Mouse (Mus musculus) ovary, postnatal 10 days (tissue): ENCODE results near the gene Tcf7l2.

Source experiments
- DNase-seq: peaks from one replicate; pipeline ENCODE4 v3.0.0; 2022; ENCODE audit warnings: low spot score

The Tcf7l2 gene

GRCm38 (mm10) chr19:55912813-55913212 lies 171.2 kb downstream of the Tcf7l2 start:
- no peak for DNase-seq

DNA sequence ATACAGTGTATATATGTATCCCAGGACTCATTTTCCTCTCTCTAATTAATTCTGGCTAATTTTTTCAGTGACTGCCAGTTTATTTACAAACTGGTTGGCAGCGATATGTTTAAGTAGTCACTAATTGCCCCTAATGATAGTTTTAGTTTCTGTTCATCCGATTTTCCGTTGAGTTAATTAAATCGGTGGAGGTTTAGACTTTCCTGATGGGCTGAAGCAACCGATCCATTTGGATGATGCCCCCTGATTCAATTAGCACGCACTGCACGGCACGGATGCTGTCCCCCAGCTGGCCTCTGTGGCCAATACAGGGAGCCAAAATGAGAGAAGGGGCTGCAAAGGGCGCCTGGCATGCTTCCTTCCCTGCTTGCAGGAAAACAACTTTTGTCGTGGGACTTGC lies 172.0 kb downstream of the Tcf7l2 start:
- DNase-seq: no peak

GRCm38 (mm10) chr19:55914614-55915211 lies 173.1 kb downstream of the Tcf7l2 start:
- no peak for DNase-seq

DNA sequence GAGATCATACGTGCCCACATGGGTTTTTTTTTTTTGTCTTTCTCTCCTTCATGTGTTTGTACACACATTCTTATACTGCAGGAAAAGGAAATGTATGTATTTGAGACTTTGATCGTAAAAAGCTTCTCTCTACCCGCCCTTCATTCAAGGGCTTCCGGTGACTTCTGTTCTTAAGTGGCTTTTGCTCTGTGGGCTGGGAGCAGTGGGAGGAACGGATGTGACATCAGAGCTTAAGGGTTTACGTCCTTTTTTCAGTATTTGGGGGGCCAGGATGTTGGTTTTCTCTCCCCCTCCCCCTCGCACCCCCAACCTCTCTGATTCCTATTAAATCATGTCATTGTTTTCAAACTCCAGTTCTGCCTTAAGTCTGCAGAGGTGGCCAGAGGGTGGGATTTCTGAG lies 173.9 kb downstream of the Tcf7l2 start:
- no peak for DNase-seq

DNA sequence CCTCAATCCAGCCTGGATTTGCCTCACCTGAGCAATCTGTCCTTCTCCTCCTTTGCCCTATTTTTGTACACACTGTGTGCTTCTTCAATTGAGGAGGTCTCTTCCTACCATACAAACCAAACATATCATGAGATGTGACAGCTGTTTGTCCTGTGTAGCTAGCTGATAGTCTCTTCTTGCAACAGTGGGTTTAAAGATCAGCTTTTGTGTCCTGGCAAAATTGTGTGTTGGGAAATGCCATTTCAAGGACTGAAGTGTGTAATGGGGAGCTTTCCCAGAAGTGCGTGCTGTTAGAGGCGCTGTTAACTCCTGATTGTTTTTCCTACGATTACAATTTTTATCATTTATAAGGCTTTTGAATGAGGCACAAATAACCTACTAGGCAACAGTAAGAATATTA lies 174.6 kb downstream of the Tcf7l2 start:
- no peak for DNase-seq

DNA sequence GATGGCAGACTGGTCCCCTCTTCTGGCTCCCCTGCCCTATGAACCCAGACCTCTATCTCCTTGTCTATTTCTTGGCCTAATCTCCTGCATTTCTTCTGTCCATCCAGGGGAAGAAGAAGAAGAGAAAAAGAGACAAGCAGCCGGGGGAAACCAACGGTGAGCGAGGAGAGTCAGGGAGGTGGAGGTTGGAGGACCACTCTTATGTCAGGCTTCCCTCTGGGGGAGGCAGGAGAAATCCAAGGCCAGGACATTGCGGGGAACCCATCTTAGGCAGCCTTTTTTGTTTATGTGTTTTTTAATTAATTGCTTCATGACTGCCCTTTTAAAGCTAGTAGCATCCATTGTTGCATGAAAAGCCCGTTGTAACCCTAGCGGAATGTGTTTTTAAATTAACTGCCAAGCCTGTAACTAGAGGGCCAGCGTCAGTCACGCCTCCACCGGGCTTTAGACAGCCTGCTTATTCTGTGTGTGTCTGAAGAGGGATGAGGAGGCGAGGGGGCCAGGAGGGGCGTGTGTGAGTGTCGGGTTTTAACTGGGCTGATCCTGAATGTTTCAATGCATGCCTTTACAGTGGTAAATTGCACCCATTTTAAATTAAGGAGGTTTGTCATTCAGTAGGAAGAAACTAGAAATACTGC lies 182.3 kb downstream of the Tcf7l2 start:
- DNase-seq: no peak

DNA sequence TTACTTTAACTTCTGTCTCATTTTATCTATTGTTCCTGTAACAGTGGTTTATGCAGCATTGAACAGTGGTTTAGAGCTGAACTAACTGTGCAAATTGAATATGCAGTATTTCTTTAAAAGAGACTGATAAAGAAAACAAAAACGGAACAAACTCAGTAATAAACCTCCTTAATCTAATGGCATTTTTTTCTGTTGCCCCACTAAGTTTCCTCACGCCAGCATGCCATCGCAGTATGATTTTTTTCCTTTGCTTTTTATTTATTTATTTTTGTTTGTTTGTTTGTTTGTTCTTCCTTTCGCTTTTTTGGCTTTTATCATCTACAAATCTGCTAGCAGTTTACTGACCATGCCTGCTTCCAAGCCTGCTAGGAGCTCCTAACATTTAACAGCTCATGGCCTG lies 183.2 kb downstream of the Tcf7l2 start:
- no peak for DNase-seq

DNA sequence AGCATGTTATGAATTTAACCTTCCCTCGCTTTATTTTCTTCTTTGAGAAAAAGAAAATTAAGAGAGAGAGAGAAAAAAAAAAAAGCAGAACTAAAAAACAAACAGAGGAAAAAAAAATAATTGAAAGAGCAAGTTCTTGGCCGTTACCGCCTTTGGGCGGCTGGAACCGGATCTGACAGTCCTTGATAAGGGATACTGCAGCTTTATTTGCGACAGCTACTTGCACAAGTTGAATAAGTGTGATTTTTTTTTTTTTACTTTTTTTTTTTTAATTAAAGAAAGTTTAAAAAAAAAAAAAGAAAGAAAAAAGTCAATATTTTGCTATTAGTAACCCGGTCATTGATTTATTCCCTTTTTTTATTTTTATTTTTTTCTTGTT lies 183.8 kb downstream of the Tcf7l2 start:
- DNase-seq: no peak

GRCm38 (mm10) chr19:55925804-55926521 lies 184.3 kb downstream of the Tcf7l2 start:
- no peak for DNase-seq

- no peak for DNase-seq
Observed at GRCm38 (mm10) chr19:55926858-55927673, 185.4 kb downstream of the Tcf7l2 start.

DNA sequence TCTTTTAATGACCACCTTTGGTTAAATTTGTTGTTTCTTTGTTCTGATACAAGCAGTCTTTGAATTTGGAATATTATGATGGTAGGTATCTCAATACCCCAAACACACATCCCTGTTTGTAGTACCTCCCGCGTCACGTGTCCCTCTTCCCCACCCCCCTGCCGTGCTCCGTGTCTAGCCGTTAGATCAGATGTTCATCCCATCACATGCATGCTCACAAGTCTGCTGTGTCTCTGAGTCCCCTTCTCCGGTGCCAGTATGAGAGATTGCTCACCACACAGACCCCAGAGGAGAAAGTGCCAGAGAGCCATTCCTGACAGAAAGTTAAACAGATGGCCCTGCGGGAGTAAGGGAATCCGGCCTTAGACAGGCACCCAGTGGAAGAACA lies 186.0 kb downstream of the Tcf7l2 start:
- DNase-seq: no peak

- no peak for DNase-seq
Observed at GRCm38 (mm10) chr19:55928674-55929073, 187.1 kb downstream of the Tcf7l2 start.

DNA sequence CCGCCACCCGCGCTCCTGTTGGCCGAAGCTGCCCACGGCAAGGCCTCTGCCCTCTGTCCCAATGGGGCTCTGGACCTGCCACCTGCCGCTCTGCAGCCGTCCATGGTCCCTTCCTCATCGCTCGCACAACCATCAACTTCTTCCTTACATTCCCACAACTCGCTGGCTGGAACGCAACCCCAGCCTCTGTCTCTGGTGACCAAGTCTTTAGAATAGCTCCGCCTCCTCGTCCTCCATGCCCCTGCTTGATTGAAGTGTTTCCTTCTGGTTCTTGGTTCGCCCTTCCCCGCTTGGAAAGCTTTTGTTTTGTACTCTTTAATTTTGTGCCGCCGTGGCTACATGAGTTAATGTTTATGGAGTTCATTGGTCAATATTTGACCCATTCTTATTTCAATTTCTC lies 190.0 kb downstream of the Tcf7l2 start:
- no peak for DNase-seq

- DNase-seq: no peak
Observed at GRCm38 (mm10) chr19:55933947-55934729, 192.5 kb downstream of the Tcf7l2 start.

- no peak for DNase-seq
Observed at GRCm38 (mm10) chr19:55934730-55935003, 193.0 kb downstream of the Tcf7l2 start.

- DNase-seq: no peak
Observed at GRCm38 (mm10) chr19:55937026-55937425, 195.4 kb downstream of the Tcf7l2 start.

- DNase-seq: no peak
Observed at GRCm38 (mm10) chr19:55938254-55939046, 196.8 kb downstream of the Tcf7l2 start.

DNA sequence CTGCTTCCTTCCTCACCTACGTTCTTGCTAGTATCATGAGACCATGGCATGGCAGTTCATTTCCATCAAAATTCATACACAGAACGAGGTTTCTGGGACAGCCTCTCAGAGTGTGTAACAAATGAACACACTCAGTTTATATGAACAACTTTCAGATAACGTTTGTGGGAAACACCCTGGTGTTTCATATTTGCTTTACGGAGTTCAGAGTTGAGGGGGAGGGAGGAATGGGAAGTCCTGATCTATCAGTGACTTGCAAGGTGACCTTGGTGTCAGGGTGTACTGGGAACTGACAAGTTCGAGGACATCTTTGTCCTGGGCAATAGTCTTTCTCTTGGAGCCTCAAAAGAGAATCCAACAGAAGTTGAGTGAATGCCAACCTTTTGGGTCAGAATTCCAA lies 197.5 kb downstream of the Tcf7l2 start:
- DNase-seq: no peak

DNA sequence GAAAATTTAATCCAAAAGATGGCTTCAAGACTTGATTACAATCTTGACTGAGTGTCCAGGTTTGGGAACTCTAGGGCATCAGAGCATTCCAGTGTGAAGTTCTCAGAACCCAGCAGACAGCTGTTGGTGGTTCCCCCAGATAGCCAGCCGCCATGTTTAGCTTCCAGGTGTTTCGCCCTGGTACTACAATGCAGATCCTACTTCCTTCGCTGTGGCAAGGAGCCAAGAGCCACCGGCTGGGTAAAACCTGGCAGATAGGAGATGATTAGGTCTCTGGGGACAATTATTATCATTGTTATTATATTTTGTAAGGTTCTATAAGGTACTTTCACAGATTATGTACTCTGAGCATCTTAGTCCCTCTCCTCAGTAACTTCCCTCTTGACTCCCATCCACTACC lies 198.1 kb downstream of the Tcf7l2 start:
- no peak for DNase-seq

DNA sequence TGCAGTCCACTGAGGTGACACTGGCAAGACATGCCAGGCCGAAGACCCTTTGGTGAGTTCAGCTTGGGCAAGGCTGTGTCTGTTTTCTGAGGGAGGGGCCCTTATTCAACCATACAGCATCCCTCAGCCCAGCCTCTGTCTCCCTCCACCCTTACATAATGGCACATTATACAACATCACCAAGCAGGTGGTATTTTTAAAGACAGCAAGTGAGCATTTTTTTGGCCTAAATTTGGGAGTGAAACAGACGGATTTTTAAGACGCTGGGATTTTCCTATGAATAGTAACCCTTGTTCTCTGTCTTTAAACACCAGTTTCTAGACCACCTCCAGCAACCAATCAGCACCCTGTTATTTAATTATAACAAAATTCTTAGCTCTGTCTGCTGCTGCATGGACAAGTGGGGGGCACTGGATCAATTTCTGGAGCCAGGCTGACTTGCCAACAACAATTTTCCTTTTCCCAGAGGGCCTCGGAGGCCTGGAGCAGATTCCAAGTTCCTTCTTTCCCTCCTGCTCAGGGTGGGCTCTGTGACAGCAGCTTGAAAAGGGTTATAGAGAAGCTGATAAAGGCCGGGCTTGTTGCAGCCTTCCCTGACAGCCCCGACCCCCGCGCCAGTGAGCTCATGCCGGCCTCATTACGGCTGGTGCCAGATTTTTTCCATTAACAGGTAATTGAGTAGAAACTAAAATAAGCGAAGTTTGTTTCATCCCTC lies 199.1 kb downstream of the Tcf7l2 start:
- DNase-seq: no peak
